Mouse (Mus musculus) adipocyte (in vitro differentiated cells): Measurements from ENCODE around the gene Lgr6.

Source experiments
- DNase-seq: peaks from one replicate; pipeline ENCODE4 v3.0.0-alpha.2; 2016; ENCODE audit warnings: low spot score

The Lgr6 gene

GRCm38 (mm10) chr1:134955637-134956176 is 149.4 kb downstream of the Lgr6 start, which contains the start of gene Ppp1r12b:
Gene Ppp1r12b, minus strand, starts transcription at chr1:134955942.
- peak; percentile 97 for DNase-seq

GRCm38 (mm10) chr1:134955050-134955636 is 149.9 kb downstream of the Lgr6 start:
- DNase-seq, result peak; percentile 20

- no peak for DNase-seq
These were observed 155.1 kb downstream of the Lgr6 start for GRCm38 (mm10) chr1:134949946-134950345.

GRCm38 (mm10) chr1:134947590-134947989 is 157.5 kb downstream of the Lgr6 start:
- DNase-seq, result no peak

GRCm38 (mm10) chr1:134942898-134943297 is 162.2 kb downstream of the Lgr6 start:
- DNase-seq, result no peak

GRCm38 (mm10) chr1:134940863-134941262 is 164.2 kb downstream of the Lgr6 start:
- no peak for DNase-seq

- no peak for DNase-seq
These were observed 166.8 kb downstream of the Lgr6 start for GRCm38 (mm10) chr1:134938233-134938632.

- no peak for DNase-seq
These were observed 168.7 kb downstream of the Lgr6 start for GRCm38 (mm10) chr1:134936335-134936734.
